Mouse (Mus musculus) hindlimb bud, embryonic 11.5 days (tissue): ENCODE results near the gene Golph3.
"Not testable (repeated sequence)": the region's sequence is repeated elsewhere in the genome, so short reads cannot be mapped to it uniquely, and the experiment has no call there.

Experiments used
- DNase-seq: peaks from one replicate; pipeline ENCODE4 v3.0.0-alpha.2; 2012; ENCODE audit warnings: low read depth, low spot score; ENCODE audit errors: extremely low spot score

The Golph3 gene

DNA sequence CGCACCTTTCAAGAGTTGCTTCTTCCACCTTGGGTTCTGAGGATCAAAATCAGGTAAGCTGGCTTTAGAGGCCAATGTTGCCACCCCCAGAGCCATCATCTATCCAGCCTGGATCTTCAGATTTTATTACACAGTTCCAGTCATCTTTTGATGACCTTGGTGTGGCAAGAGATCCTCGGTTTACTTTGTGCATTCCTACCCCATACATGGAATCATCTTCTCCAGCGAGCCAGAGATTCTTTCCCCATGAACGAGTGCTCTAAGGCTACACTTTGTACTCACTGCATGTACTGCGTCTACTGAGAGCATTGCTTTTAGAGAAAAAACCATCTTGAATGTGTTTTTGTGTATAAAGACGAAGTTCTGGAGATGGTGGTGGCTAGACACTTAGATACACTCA is 34.0 kb downstream of the Golph3 start:
- no peak for DNase-seq

- DNase-seq, result no peak
These were observed 34.7 kb downstream of the Golph3 start for GRCm38 (mm10) chr15:12355907-12356306.

GRCm38 (mm10) chr15:12357459-12357858 is 36.2 kb downstream of the Golph3 start:
- DNase-seq, result no peak

DNA sequence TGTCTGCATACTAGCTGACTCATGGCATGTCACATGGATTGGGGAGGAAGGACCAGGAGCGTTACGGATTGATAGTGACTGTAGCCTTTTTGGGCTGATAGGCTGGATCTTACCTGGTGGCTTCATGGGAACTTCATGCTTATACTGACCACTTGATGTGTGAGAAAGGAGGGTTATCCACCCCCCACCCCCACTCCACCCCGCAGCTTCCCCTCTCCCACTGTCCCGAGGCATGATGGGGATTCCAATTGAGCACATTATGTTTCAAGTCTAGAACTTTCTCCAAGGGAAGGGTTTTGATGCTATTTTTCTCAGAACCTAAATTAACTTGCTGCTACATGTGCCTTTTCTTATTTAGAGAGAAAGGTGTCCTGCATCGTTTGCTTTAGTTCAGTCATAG is 37.1 kb downstream of the Golph3 start:
- no peak for DNase-seq

DNA sequence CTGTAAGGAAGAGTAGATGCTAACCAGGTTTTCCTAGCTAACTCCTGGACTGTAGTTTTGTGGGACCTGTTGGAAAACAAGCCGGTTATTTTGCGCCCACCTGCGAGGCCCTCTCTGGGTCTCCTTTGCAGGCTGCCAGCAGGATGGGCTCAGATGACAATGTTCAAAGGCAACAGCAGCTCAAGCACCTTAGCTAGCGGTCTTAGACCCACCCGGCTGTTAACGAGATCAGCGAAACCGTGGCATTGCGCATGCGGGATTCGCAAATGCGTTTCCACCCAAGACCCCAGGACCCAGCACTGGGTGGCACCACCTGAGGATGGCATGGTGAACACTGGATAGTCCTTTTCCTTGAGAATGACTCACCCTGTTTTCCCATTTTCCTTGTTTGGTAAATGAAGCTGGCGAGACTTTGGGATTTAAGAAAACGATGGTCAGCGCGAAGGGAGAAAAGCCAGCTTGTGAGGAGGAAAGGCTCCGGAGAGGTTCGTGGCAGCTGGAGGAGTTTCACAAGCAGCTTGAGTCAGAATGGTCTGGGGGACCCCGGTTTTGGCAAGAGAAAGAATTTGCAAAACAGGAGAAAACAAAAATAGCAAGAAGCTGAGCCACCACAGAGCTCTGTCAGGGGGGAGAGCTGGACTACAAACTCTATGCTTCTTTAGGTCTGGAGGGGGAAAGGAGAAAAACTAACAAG is 39.4 kb downstream of the Golph3 start:
- DNase-seq, result no peak

DNA sequence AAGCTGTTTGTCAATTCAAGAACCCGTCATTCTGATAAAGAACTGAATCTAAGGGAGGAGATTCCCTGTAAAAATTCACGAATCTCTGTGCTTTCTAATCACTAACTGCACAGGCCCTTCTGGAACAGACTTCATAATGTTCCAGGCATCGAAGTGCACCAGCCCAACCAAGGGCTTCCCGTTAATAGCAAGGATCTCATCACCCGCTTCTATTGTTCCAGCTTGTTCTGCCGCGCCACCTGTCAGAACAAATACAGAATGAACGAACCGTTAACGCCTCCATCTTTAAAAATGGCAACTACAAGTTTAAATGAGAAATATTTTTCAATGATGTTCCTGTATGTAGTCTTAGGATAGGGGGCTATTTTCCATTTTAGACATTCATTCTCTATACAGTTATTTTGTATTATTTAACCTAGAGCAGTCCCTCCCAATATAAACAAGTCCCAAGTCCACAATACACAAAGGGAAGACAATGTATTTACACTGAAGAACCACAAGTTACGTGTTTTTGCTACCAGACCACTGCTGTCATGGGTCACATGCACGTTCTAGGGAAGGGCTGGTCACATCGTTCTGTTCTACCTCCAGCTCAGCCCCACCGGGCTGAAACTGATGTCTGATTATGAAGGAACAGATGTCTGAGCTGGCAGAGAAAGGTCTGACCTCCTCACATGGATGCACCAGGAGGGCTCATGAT is 40.9 kb downstream of the Golph3 start:
- DNase-seq, result no peak

DNA sequence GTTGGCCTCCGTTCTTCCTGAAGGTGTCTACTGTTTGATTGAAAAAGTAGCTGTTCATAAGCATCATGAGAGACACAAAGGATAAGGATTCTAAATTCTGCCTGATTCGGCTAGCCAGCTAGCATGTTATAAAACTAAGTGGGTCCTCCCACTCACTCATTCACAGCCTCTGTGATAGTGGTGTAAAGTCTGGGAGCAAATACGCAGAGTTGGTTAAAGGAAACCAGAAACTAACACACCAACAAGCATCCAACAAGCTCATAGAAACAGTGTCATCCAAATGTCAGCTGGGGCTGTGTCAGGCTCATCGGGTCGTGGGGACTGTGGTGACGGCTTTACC is 41.4 kb downstream of the Golph3 start:
- DNase-seq, result no peak

DNA sequence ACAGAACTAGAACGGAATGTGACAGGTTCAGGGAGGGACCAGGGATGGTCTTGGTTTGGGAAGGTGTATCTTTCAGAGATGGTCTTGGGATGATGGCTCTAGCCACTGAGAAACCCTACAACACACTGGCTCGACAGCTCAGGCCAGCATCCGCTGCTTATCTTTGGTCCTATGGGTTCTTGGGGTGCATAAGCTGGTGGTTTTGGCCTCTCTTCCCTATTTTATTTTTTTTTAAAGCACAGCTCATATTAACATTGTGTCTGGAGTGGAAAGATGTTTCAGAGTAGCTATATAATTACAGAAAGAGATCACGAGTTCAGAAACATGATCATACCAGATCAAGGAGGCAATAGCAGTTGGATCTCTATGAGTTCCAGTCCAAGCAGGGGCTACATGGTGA is 42.8 kb downstream of the Golph3 start:
- DNase-seq, result no peak

- no peak for DNase-seq
These were observed 44.3 kb downstream of the Golph3 start for GRCm38 (mm10) chr15:12365416-12366071.

GRCm38 (mm10) chr15:12366072-12366469 is 44.8 kb downstream of the Golph3 start:
- DNase-seq, result no peak

DNA sequence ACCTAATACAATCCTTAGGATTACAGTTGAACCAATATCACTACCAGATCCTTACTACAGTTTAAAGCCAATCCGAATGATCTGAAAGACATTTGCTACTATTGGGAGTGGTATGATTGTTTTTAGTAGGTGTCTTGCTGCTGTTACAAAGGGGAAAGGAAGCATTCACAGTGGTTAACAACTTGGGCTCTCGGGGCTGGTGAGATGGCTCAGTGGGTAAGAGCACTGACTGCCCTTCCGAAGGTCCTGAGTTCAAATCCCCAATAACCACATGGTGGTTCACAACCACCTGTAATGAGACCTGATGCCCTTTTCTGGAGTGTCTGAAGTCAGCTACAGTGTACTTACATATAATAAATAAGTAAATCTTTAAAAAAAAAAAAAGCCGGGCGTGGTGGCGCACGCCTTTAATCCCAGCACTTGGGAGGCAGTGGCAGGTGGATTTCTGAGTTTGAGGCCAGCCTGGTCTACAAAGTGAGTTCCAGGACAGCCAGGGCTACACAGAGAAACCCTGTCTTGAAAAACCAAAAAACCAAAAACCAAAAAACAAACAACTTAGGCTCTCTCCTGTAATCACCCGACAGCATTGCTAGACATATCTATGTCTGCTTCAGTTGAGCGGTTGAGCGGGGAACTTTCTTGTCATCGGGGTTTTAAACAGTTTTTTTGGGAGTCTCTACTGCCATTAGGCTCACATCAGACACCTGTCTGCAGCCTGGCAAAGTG is 45.5 kb downstream of the Golph3 start:
- not testable (repeated sequence) for DNase-seq

DNA sequence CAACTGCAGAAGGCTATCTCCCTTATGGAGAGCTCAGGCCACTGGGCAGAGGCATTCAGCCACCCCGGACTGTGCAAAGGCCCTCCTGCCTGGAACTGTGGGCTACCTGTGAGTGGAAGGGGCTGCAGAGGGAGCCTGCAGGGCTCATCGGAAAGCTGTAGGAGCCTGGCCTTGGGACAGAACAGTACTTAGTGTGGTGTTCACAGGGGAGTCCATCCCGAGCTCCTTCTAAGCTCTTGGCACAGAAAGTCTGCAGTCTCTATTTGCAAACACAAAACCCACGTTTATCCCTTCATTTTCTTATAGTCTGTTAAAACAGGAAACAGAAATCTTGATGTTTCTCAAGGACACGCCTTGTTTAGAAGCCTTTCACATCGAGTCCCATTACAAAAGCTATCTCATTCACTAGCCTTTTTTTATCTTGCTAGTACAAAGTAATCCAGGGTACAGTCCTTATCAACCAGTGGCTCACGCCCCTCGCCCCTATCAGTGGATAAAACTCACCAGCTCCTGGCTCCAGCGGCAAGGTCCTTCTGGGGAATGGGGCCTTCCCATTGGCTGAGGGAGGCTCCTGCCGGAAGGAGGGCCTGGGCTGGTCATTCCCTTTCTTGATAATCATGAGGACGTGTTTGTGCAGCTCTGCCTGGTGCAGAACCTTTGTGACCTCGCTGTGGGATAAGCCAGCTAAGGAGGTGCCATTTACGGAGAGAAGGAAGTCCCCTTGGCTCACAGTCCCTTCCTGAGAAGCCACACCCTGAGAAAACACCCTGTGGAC is 46.2 kb downstream of the Golph3 start:
- no peak for DNase-seq

- no peak for DNase-seq
These were observed 47.1 kb downstream of the Golph3 start for GRCm38 (mm10) chr15:12368357-12368756.

DNA sequence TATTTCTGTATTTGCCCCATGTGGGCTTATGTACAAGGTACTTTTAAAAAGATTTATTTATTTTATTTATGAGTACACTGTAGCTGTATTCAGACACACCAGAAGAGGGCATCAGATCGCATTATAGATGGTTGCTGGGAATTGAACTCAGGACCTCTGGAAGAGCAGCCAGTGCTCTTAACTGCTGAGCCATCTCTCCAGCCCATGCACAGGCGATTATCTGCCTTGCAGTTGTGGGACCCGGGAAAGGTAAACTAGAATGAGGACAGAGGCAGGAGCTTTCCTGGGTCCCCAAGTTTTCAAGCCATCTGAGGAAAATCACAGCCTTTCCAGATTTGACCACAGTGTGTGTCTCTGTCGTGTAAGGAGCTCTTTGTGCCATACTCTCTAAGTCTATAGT is 47.6 kb downstream of the Golph3 start:
- no peak for DNase-seq

- DNase-seq, result no peak
These were observed 48.8 kb downstream of the Golph3 start for GRCm38 (mm10) chr15:12370096-12370495.

DNA sequence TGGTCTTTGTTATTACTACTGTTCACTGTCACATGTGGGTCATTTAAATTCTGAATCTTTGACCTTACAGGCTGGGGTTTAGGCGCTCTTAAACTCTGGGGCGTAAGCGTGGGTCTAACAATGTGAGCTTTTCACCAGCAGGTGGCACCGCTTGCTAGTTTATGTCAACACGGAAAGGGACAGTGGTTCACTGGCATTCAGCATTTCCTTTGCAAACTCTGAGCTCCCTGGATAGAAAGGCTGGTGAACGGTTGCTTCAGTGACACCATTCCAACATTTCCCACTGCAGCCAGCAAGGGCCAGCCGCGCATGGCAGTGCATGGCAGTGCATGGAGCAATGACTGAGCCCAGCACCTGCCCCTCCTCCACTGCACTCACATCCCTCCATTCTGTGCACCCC is 49.9 kb downstream of the Golph3 start:
- peak; percentile 58 for DNase-seq

DNA sequence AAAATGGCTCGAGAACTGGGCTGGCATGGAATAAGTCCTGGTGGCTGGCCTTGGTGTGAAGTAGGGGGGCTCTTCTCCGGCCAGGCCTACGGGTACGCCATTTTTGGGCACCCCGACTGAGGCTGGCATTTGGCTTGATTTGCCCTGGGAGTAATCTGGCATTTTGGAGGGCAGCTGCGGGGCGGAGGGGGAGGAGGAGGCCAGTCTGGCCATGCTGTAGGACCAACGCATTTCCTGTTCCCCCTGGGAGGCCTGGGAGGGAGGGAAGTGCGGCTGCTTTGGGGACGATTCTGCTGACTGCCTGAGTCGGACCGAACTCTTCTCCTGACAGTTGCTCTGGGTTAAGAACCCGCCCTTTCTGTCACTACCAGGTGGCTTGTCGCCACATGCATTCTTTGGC is 52.2 kb downstream of the Golph3 start:
- no peak for DNase-seq

DNA sequence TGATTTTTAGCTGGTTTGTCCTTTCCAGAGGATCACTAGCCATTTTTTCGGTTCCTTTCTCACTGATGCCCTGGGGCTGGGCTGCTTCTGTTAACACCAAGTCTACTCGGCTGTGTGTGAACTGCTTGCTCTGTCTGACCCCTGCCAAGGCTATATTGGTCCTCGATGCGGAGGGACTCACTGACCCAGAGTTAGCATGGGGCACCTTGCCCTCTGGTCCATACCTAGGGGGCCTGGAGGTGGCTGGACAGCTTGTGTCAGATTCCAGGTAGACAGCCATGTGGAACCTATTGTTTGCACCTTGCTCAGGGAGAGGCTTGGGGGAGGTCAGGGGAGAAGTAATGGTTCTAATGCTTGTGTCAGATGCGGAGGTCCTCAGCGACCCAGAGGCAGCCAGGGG is 52.7 kb downstream of the Golph3 start:
- no peak for DNase-seq

- DNase-seq, result no peak
These were observed 53.7 kb downstream of the Golph3 start for GRCm38 (mm10) chr15:12374916-12375315.

- DNase-seq, result peak; percentile 57
These were observed 54.5 kb downstream of the Golph3 start for GRCm38 (mm10) chr15:12375641-12376311.
